Mouse (Mus musculus): Measurements from ENCODE around the gene Arntl.

GRCm38 (mm10) chr7:113260321-113261167 is 53.3 kb downstream of the Arntl start:
- TF ChIP-seq CTCF (IDR thresholded peaks at IDR 0.05) (peak; percentile 41), EP300 (IDR thresholded peaks at IDR 0.05) (no peak)
